Mouse (Mus musculus): Measurements from ENCODE around the gene Aven. TPM values are rescaled to one million over a fixed set of nuclear protein-coding genes. Genes with fewer than 3 reads are reported as not detected.

Gene Aven
- polyA plus RNA-seq, 1 experiment from 2014 or later: 5.0 TPM

GRCm38 (mm10) chr2:112677246-112677645 lies 184.5 kb downstream of the Aven start:
- H3K27me3 ChIP-seq: no peaks in the 10 kb centered on the region
- no peaks in the 10 kb centered on the region for H3K36me3 ChIP-seq (replicated peaks)
- no peaks in the 10 kb centered on the region for H3K9me3 ChIP-seq (replicated peaks)
- 59% methylated on average over 1 of the region's 1 CpGs for WGBS (ENCODE audit: insufficient replicate concordance)
- no peak overlapping the region for H3K27ac ChIP-seq (replicated peaks)
- no peak for ATAC-seq (ENCODE audit: insufficient read depth)
- no peak overlapping the region for H3K4me3 ChIP-seq (replicated peaks)
- no peak overlapping the region for H3K4me2 ChIP-seq
- H3K4me1 ChIP-seq (replicated peaks): no peaks in the 10 kb centered on the region
- H3K9ac ChIP-seq: no peak overlapping the region

GRCm38 (mm10) chr2:112681817-112682216 lies 189.1 kb downstream of the Aven start:
- WGBS (ENCODE audit: insufficient replicate concordance): 49% methylated on average over 5 of the region's 5 CpGs
- Histone ChIP-seq H3K9me3 (replicated peaks) (no peaks in the 10 kb centered on the region), H3K27ac (replicated peaks) (no peak overlapping the region), H3K4me2 (no peak overlapping the region), H3K27me3 (no peaks in the 10 kb centered on the region), H3K4me1 (replicated peaks) (no peaks in the 10 kb centered on the region), H3K4me3 (replicated peaks) (no peak overlapping the region), H3K9ac (no peak overlapping the region), H3K36me3 (replicated peaks) (no peaks in the 10 kb centered on the region)
- ATAC-seq (ENCODE audit: insufficient read depth): no peak

Small RNAs within 50 kb of the gene (microRNA-seq; reads per million reads assigned to microRNA genes)
- gene Gm44374: not detected

Other genes starting within 250 kb of the Aven start
- gene Nutm1, start 233.7 kb upstream of the Aven start, polyA plus RNA-seq (2015; fragmentation: Nextera tagmentation; extraction: Ambion mirVana): 0.02 TPM in 1 of 2 replicates, not detected in the other
- 106 and 122 TPM in 2 replicates for gene Nop10, start 231.0 kb upstream of the Aven start, polyA plus RNA-seq (2015; fragmentation: Nextera tagmentation; extraction: Ambion mirVana)
- 3.8 and 4.4 TPM in 2 replicates for gene Slc12a6, start 227.1 kb upstream of the Aven start, polyA plus RNA-seq (2015; fragmentation: Nextera tagmentation; extraction: Ambion mirVana)
- not detected in 2 replicates for gene Gm21985, start 226.7 kb upstream of the Aven start, polyA plus RNA-seq (2015; fragmentation: Nextera tagmentation; extraction: Ambion mirVana)
- 40.3 and 41.1 TPM in 2 replicates for gene Emc4, start 124.9 kb upstream of the Aven start, polyA plus RNA-seq (2015; fragmentation: Nextera tagmentation; extraction: Ambion mirVana)
- gene Katnbl1, start 113.8 kb upstream of the Aven start, polyA plus RNA-seq (2015; fragmentation: Nextera tagmentation; extraction: Ambion mirVana): 15.7 and 17.1 TPM in 2 replicates
- 12.9 and 13.4 TPM in 2 replicates for gene Emc7, start 38.0 kb upstream of the Aven start, polyA plus RNA-seq (2015; fragmentation: Nextera tagmentation; extraction: Ambion mirVana)
- gene Chrm5, start 12.2 kb upstream of the Aven start, polyA plus RNA-seq (2015; fragmentation: Nextera tagmentation; extraction: Ambion mirVana): not detected in 2 replicates